Mouse (Mus musculus) lung, adult 18-20 months (tissue): ENCODE data around the gene Prap1.
A peak's percentile ranks its signal among the peaks of the same experiment; 100 is the strongest.
"Not testable (repeated sequence)": the region's sequence is repeated elsewhere in the genome, so short reads cannot be mapped to it uniquely, and the experiment has no call there.

Source experiments
- DNase-seq, 2 experiments: peaks; one replicate each; pipeline ENCODE4 v3.0.0; 2022; ENCODE audit warnings: mixed read lengths in 2 of 2

The Prap1 gene

DNA sequence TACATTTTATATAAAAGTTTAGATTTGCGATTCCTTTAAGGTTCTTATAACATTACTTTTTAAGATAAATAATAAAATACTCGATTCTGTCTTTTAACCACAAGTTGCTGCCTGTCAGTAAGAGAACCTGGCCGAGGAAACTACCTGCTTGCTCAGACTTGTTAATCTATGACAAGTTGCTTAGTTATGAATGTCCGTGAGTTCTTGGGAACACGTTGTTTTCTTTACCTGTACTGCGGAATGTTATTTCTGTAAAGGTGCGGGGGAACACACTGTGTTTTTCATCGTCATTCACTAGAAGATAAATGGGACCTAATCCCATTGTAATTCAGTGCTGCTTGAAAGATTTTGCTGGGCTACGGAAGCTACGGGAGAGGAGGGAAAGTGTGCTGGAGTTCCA, 2.6 kb upstream of the Prap1 start:
- no peak for DNase-seq

DNA sequence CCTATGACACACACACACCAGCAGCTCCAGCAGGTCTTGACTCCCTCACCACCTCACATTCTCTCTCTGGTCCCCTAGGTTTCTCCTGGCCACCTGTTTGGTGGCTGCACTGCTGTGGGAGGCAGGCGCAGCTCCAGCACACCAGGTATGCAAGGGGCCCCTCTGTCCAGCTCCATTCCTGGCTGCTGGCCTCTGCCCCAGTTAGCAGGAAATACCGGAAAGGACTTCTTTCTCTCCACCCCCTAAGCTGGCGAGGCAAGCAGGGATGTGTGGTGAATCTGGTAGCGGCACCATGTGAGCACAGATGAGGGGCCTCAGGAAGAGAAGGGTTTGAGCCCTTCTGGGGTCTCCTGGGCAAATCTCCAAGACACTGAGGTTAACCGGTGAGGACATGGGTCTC, 1.8 kb downstream of the Prap1 start:
- DNase-seq = no peak

DNA sequence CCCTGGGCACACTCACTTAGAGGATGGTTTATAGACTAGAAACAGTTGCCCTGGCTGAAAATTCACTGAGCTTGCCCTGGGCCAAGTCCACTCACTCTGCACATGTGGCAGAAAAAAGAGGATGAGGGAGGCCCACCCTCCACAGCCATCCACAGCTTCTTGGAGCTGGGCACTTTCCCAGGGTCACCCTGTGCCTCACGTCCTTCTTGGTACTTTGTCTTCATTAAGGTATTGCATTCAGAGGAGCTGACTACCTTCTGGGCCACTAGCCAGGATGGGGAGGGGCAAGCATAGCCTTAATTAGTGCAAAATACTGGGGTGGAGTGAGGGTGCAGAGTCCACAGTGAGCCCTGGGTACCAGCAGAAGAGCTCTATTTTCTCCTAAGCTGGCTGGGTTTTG, 2.4 kb downstream of the Prap1 start:
- no peak for DNase-seq

DNA sequence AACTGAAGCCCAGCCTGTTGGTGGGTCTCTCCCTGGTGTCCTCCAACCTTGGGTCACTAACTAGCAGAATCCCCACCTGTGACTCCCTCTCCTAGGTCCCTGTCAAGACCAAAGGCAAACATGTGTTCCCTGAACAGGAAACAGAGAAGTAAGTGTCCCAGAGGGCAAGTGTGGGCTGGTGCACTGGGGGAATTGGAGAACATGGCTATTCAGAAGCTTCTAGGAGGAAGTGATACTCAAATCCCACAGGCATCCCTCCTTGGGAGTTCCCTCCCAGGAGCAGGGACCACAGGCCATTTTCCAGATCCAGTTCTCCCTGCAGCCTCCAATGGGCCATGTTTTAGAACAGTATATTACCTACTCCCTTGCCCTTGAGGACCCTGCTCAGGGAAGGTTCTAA, 2.9 kb downstream of the Prap1 start:
- DNase-seq = no peak

DNA sequence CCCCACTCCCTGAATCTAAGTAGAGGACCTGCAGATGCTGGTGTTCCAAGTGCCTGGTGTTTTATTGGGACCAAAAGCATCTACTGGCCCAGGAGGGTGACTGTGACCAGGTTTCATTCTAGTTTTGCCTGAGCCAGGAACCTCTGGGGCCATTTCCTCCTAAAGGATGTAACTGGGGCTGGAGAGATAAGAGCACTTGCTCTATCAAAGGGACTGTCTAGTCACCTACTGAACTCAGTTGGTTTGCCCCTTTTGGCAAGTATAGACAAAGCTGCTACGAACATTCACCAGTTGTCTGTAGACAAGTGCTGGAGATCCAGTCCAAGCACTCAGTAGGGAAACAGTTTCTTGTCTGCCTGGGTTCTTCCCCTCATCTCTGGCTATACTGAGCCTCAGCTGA, 5.3 kb downstream of the Prap1 start:
- no peak for DNase-seq

DNA sequence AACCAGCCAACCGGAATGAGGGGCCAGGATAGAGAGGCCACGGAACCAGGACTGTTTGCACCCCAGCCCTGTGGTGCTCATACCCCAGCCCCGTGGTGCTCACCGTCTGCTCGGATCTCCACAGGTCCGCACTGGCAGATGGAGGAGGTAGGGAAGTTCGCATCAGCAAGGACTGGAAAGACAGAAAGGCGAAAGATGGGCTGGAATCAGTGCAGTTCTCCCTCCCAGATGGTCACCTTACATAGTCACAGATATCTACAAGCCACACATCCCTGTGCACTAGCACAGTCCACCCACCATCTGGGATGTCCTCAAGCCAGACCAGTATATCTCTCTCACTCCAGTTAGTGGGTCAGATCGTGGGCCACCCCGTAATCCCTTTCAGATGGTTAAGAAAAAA, 8.3 kb downstream of the Prap1 start:
- no peak for DNase-seq

DNA sequence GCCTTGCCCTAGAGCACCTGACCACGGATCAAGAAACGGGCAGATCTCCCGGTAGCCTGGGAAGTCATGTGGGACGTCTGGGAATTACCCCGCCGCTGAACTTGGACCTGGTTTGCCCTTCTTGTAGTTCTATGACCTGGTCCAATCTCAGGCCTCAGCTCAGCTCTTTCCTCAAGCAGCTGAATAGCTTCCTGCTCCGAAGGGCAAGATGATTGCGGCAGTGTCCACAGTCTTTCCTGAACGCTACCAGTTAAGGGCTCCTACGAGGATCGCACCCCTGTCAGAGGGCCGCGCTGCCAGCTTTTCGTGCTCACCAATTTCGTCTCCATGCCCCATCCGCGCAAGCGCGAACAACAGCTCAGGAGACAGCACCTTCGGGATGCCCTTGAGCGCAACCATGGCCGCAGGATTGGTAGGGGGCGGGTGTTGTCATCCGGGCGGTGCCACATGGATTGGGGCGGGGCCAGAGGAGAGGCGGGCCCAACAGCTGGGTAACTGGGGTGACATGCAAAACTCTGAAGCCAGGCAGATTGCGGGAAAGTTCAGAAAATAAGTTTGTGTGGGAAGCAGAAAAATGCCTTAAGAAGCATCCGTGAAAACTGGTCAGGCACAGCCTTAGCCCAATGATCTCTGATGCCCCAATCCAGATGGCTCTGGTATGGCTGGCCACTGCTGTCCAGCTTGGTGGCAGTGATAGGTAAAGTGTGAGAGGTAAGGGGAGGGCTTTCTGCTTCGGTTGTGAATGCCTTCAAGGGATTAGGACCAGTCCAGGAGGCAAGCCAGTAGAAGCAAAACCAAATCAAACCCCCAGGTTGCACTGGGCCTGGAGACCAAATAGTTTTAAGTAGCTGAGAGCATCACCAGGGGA, 9.0 kb downstream of the Prap1 start, which contains the start of gene Fuom:
Gene Fuom (minus strand): TSS at position 449 of the 868 bp plus-strand sequence.
- DNase-seq = peak; percentile 89 to 92

DNA sequence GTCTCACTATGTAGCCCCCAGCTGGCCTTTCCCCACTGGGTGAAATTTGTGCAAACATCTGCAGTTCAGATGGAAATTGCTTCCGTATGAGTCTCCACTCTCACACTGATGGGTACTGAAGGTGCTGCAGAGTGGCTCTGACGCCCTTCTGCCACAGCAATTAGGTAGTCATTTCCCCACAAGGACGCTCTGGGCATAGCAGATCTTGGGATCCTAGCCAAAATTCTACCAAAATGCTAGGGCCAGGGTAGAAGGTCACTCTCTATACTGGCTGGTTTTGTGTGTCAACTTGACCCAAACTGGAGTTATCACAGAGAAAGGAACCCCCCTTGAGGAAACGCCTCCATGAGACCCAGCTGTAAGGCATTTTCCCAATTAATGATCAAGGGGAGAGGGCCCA, 10.8 kb downstream of the Prap1 start:
- no peak for DNase-seq

DNA sequence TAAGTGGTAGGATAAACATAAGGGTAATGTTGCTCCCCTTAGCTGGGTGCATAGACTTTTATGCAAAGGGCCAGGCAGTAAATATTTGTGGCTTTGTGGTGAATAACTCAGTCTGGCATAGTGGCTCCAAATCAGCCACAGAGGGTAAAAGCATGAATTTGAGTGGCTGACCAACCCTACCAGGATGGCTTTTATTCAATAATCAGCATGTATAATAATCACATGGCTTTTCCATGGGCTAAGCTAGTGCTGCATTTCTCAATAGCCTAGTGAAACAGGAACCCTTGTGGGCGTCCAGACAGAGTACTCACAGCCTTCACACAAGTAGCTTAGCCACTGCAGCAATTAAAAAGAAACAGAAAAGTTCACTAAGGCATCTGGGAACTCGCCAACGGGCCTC, 18.7 kb downstream of the Prap1 start:
- DNase-seq = peak; percentile 41 to 61

DNA sequence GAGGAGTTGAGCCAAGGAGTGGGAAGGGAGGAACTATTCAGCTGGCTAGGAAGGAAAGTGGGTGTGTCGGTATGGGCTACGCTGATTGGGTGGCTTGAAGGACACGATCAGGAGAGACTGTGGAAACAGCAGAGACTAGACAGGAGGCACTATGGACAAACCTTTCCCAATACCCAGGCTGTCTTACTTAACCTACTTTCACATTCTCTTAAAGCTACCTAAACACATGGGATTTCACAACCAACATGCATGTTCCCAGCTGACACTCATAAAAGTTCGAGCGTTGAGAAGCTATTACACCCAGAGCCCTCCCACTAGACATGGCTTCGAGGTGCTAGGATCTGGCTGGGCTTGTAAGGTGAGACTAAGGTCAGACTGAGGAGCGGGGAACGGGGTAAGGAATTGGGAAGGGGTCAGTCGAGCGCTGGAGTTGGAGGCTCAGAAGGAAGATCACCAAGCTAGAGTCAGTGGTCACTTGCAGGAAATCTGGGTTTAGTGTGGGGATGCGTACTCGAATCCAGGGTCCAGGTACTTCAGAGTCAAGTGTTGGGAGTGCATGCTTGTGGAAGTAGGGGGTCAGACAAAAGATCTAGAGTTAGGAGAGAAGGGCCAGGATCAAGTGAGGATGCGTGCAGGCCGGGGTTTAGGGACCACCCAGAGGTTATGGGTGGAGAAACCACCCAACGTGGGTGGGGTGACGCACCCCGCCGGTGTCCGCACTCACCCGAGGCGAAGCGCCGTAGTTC, 22.6 kb downstream of the Prap1 start, which contains the start of gene Paox:
Gene Paox (plus strand): TSS at position 217 of the 746 bp plus-strand sequence.
- DNase-seq = peak; percentile 83 to 86

DNA sequence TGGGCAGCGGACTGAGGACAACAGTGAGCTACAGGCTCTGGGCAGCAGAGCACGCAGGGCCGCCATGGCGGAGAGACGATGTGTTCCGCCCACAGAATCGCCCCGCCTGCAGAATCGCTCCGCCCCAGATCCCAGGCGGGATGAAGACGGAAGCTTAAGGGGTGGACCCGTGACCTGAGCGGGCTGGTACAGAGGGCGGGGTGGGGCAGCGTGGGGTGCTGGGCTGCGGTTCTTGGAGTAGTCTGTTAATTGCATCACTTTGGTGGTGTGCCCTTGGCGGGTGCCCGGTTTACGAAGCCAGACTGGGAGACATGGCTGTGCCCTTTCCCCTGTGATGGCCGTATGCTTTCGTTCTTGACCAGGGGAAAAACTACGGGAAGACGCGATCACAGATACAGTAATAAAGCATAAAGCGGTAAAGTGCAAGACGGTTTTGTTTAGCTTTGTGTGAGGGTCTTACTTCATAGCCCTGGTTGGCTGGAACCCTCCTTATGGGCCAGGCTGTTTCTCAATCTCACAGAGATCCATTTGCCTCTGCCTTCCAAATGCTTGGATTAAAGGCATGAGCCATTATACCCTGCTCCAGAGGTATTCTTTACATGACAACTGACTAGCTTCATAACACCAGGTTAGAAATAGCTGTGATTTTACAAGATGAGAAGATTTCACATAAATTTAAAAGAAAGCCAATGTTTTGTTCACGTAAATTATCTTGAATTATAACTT, 23.3 kb downstream of the Prap1 start, which contains the start of gene Echs1:
Gene Echs1 (minus strand): TSS at position 148 of the 726 bp plus-strand sequence.
- DNase-seq = peak; percentile 96 to 97

DNA sequence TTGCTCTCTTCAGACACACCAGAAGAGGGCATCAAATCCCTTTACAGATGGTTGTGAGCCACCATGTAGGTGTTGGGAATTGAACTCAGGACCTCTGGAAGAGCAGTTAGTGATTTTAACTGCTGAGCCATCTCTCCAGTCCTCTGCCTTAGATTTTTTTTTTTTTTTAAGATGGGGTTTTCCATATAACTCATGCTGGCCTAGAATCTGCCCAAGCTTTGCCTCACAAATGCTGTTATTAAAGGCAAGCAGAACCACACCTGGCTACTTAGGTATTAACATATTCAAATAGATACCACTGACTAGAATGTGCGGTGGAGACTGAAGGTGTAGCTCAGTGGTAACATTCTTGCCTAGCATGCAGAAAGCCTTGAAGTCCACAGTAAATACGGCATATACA, 27.3 kb downstream of the Prap1 start:
- no peak for DNase-seq

DNA sequence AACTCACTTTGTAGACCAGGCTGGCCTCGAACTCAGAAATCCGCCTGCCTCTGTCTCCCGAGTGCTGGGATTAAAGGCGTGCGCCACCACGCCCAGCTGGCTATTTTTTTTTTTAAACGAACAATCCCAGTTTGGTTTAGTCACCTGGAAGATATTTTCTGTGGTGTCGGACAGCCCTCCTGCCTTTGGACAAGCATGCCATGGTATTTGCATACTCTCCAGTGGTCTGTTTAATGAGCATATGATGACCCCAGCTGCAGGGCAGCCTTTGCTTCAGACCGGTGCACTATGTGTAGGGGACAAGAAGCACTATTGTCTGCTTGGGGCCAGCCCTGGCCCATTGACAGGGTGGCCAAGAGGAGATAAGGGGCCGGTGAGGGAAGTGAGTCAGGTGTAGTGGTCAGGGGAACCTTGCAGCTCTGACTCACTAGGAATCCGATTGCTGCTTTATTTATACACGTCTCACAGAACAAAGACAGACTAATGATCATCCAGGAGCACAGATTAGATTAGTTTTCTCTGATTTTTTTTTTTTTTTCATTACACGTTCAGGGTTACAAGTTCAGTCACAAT, 28.2 kb downstream of the Prap1 start:
- DNase-seq = no peak

DNA sequence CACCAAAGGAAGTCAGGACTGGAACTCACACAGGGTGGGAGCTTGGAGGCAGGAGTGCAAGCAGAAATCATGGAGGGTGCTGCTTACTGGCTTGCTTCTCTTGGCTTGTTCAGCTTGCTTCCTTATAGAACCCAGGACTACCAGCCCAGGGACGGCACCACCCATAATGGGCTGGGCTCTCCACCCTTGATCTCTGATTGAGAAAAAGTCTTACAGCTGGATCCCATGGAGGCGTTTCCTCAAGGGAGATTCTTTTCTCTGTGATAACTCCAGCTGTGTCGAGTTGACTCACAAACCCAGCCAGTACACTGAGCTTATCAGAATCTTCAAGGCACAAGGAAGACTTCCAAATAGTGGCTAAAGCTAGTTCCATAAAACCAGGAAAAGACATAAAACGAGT, 29.6 kb downstream of the Prap1 start:
- DNase-seq = no peak

DNA sequence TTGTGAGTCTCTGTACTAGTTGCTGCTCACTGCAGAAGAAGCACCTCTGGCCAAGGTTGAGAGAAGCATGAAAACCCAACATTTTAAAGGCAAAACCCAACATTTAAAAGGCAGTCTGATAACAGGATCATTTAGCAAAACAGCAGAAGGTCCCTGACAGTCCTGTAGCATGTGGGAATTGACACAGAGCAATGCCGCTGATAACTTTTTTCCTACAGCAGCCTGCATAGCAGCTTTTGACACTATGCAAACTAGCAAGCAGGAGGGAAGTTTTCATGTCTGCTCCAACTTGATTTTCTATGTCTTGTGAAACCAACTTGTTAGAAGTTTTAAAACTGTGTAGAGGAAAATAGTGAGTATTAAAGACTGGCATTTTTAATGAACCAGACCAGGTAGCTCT, 31.2 kb downstream of the Prap1 start:
- DNase-seq = no peak

DNA sequence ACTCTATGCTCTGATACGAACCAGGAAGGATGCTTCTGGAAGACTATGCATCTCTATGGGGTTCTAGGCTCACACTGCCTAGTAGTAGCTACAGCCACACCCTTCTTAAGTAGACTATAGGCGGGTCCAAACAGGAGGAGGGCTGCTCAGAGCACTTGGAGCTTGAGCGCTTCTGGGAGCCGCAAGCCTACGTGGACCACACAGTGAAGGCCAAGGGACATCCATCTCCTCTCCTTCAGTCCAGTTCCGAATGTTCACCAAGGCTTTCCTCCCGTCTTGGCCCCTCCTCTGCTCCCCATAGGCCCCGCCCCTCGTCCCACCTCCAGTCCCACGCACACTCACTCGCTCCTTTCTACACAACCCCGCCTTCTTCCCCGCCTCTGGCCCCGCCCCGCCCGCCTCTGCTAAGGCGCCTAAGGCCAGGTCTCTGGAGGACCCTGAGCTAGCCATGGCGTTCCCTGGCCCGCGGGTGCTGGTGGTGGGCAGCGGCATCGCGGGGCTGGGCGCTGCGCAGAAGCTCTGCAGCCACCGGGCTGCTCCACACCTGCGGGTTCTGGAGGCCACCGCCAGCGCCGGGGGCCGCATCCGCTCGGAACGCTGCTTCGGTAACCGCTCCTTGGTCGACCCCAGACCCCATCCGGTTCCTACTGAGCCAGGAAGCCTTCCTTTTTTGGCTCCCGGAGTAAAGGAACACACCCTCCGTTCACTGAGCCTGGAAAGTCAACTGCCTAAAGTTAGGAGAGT, 32.3 kb downstream of the Prap1 start:
- DNase-seq = peak; percentile 96 to 97

DNA sequence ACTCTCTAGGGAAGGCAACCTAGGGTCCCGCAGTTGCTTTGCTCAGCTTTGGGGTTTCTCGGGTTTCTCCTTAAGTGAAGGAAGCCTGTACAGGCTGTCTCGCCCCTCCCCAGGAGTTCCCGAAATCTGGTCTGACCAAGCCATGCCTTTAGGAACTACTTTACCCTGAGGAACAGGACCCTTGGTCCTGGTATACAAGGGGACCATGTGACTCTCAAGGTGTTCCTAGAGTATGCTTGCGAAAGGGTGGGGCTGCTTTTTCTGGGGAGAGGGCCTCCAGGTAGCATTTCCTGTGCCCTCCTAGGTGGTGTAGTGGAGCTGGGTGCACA, 32.8 kb downstream of the Prap1 start:
- no peak for DNase-seq

DNA sequence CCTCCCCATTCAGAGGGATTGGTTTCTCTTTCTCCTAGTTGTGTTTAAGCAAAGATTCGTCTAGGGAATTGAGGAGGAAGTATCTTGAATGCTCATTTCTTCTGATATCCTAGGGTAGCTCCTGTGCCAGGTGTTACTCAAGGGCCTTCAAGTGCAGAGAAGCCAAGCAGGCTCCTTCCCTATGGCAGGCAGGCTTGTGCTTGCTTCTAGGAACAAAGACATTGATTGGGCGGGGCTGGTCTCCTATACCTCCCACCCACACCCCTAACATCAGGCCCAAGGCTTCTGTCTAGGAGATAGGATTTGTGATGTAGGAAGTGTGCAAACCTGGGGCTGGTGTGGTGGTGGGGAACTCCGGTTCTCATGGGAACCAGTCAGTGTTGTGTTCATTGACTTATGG, 33.7 kb downstream of the Prap1 start:
- DNase-seq = peak in 1 of 2 experiments; percentile 13

DNA sequence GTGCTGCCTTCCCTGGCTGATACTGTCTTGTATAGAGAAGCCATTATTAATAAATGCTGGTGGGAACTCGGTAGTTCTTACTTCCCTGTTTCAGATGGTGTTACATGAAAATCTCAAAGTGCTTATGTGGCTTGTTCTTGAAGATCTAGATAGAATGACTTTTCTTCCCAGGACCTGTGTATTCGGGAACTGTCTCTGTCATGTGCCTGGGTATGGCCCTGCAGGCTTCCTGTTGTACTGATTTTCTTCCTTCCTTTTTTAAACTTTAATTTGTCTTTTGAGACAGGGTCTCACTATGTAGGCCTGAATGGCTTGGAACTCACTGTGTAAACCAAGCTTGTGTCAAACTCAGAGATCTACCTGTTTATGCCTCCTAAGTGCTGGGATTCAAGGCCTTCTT, 34.7 kb downstream of the Prap1 start:
- no peak for DNase-seq

DNA sequence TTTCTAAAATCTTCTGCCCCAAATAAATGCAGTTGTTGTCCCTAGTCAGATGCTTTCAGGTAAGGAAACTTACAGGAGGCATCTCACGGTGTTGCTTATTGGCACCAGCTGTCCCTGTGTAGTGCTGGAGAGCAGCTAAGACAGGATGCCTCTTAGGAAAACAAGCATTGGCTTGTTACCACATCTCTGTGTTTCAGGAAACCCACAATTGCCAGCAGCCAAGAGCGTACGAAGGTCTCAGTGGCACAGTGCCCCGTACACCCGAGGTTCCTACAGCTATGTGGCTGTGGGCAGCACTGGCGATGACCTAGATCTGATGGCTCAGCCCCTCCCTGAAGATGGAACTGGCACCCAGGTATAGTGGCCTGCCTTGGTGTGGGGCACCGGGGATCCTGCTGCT, 39.0 kb downstream of the Prap1 start:
- not testable (repeated sequence) for DNase-seq

DNA sequence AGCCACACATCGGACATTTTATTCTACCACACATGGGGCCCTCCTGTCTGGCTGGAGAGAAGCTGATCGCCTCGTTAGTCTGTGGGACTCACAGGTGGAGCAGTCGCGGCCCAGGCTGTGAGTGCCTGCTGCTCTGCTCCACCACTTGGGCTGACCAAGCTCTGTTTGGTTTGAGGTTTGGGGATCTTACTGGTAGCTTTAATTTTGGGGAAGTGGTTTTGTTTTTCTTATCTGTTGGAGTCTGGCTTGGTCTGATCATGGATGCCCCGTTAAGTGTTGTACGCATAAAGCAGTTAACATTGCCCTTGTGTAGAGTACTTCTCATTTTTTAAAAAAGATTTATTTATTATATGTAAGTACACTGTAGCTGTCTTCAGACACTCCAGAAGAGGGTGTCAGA, 40.8 kb downstream of the Prap1 start:
- not testable (repeated sequence) for DNase-seq

DNA sequence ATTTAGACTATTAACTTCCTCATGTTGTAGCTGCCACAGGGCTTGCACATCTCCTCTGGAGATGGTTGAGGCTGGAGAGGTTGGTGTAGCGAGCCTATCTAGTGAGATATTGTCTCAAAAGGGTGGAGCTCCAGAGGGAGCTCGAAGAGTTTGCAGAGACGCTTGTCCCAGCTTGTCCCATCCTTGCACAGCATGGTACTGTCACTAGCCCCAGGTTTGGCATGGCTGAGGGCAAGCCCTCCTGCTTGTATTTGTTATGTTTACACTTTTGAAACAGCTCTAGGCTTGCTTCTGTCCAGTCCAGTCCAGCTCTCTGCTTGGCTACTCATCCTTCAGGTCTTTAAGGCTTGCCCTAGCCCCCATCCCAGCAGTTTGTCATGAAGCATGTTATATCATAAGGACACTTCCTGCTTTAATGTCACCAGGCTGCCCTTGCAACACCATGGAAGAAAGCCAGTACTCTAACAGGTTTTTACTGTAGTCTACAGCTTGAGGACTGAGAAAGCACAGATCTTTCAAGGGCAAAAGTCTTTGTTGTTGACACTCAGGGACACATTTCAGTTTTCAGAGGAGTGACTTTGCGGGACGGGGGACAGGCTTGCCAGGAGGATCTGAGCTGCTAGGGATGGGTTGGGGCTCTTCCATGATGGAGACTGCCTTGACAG, 42.0 kb downstream of the Prap1 start:
- no peak for DNase-seq
